Mouse (Mus musculus) liver, postnatal 0 days (tissue): ENCODE results near the gene Man1c1. TPM values are rescaled to one million over a fixed set of nuclear protein-coding genes. Genes with fewer than 3 reads are reported as not detected.

ENCODE experiments used
- ATAC-seq: fragments of 200-750 bp; cut with Nextera tagmentation; 2 replicates; pipeline ENCODE4 v1.8.0; 2017; ENCODE audit warnings: mild to moderate bottlenecking, moderate library complexity
- DNase-seq: peaks from one replicate; pipeline ENCODE4 v3.0.0-alpha.2; 2016
- H3K27ac ChIP-seq: fragments of 300-500 bp; sonication (generic); 2 replicates; pipeline ENCODE4 v1.5.1; 2014; ENCODE audit warnings: antibody characterized with exemption, moderate library complexity, mild to moderate bottlenecking, low read depth
- H3K27me3 ChIP-seq: fragments of 300-500 bp; sonication (generic); 2 replicates; pipeline ENCODE4 v1.6.1; 2014; ENCODE audit warnings: low read length, control low read depth, mixed read lengths; ENCODE audit not compliant: insufficient read depth
- H3K36me3 ChIP-seq: fragments of 300-500 bp; sonication (generic); replicated peaks from 2 replicates; pipeline ENCODE4 v1.6.1; 2014; ENCODE audit warnings: mild to moderate bottlenecking, control low read depth, low read length, moderate library complexity, mixed read lengths; ENCODE audit not compliant: insufficient read depth
- H3K4me1 ChIP-seq: fragments of 300-500 bp; sonication (generic); 2 replicates; pipeline ENCODE4 v1.6.1; 2014; ENCODE audit warnings: antibody characterized with exemption, mild to moderate bottlenecking, control low read depth; ENCODE audit not compliant: insufficient read depth
- H3K4me2 ChIP-seq: fragments of 300-500 bp; sonication (generic); 2 replicates; pipeline ENCODE4 v1.6.1; 2014; ENCODE audit warnings: low read depth, mild to moderate bottlenecking, low read length, moderate library complexity, mixed read lengths
- H3K4me3 ChIP-seq: fragments of 300-500 bp; sonication (generic); 2 replicates; pipeline ENCODE4 v1.5.1; 2014; ENCODE audit warnings: low read depth, low read length
- H3K9ac ChIP-seq: fragments of 300-500 bp; sonication (generic); replicated peaks from 2 replicates; pipeline ENCODE4 v1.6.1; 2014; ENCODE audit warnings: mild to moderate bottlenecking, moderate library complexity
- H3K9me3 ChIP-seq: fragments of 300-500 bp; sonication (generic); 2 replicates; pipeline ENCODE4 v1.6.1; 2016; ENCODE audit warnings: mild to moderate bottlenecking, control low read depth, low read length, mixed read lengths
- CTCF ChIP-seq: sonication (generic); IDR thresholded peaks from 2 replicates; pipeline ENCODE4 v1.5.1; 2016; ENCODE audit warnings: antibody characterized with exemption, low read depth
- EP300 ChIP-seq: IDR thresholded peaks from 2 replicates; pipeline ENCODE4 v1.6.1; 2016; ENCODE audit warnings: antibody characterized with exemption, low read depth, mild to moderate bottlenecking
- WGBS: fragments of 180-500 bp; shearing (Covaris S2); extraction: QIAGEN DNeasy Blood & Tissue Kit; methylation state at CpG from one replicate; pipeline ENCODE4 v1.1.7; 2014; ENCODE audit not compliant: insufficient replicate concordance; 5-methylcytosine and 5-hydroxymethylcytosine counted together
- polyA plus RNA-seq: library from polyadenylated mRNA; unstranded; fragments of >200 nt; fragmentation: Nextera tagmentation; extraction: Ambion mirVana; gene quantifications from 2 replicates; pipeline ENCODE4 v1.2.1, GENCODE M21; 2015

Gene Man1c1
- polyA plus RNA-seq, 1 experiment from 2014 or later = 1.5 TPM

DNA sequence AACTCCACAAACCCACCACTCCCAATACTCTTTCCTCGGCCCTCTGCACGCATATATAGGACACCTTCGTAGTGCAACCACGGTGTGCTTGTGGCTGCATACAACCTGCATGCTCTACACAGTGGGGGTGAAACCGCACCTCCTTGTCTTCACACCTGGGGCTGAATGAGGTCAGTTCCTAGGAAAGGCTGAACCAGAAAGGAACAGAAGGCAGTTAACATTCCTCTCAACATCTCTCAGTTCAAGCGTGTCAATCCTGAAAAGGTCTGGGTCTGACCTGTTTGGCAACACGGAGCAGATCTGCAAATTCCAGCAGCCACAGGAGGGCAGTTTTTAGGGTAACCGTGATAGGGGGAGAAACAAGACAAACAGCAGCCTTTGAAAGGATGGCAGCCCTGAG is 21.7 kb downstream of the Man1c1 start:
- TF ChIP-seq EP300 (no peak), CTCF (no peak)
- ATAC-seq (no peak), DNase-seq (no peak)
- Histone ChIP-seq H3K4me2 (no peak overlapping the region), H3K36me3 (no peaks in the 10 kb centered on the region), H3K27me3 (no peaks in the 10 kb centered on the region), H3K4me1 (peaks cover 13% of the 10 kb centered on the region), H3K27ac (no peak overlapping the region), H3K9ac (no peak overlapping the region), H3K4me3 (no peak overlapping the region), H3K9me3 (no peaks in the 10 kb centered on the region; the same call in 1 of the 2 replicates)
- 60% methylated on average over 8 of the region's 8 CpGs for WGBS

DNA sequence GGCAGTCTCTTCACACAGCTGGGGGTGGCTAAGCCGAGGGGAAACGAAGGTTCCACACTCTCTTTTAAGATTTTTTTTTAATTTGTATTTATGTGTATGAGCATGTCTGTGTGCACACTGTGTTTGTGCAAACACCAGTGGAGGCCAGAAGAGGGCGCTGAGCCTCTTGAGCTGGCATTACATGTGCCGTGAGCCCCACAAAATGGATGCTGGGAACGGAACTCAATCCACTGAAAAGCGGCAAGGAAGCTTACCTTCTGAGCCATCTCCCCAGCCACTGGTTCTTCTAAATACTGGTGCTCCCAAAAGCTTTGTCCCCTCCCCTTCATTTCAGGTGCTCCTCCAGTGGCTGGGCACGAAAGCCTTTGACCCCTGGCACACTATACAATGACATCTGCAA is 22.3 kb downstream of the Man1c1 start:
- H3K4me1 ChIP-seq = peaks cover 13% of the 10 kb centered on the region
- WGBS = 85% methylated on average over 7 of the region's 7 CpGs
- H3K4me3 ChIP-seq = no peak overlapping the region
- H3K9me3 ChIP-seq = no peaks in the 10 kb centered on the region; the same call in 1 of the 2 replicates
- TF ChIP-seq CTCF = peak; percentile 34; the same call in 1 of the 2 replicates
- TF ChIP-seq EP300 = no peak
- no peaks in the 10 kb centered on the region for H3K36me3 ChIP-seq
- no peak overlapping the region for H3K4me2 ChIP-seq
- DNase-seq (no peak), ATAC-seq (no peak)
- H3K27ac ChIP-seq = no peak overlapping the region
- no peak overlapping the region for H3K9ac ChIP-seq
- no peaks in the 10 kb centered on the region for H3K27me3 ChIP-seq

DNA sequence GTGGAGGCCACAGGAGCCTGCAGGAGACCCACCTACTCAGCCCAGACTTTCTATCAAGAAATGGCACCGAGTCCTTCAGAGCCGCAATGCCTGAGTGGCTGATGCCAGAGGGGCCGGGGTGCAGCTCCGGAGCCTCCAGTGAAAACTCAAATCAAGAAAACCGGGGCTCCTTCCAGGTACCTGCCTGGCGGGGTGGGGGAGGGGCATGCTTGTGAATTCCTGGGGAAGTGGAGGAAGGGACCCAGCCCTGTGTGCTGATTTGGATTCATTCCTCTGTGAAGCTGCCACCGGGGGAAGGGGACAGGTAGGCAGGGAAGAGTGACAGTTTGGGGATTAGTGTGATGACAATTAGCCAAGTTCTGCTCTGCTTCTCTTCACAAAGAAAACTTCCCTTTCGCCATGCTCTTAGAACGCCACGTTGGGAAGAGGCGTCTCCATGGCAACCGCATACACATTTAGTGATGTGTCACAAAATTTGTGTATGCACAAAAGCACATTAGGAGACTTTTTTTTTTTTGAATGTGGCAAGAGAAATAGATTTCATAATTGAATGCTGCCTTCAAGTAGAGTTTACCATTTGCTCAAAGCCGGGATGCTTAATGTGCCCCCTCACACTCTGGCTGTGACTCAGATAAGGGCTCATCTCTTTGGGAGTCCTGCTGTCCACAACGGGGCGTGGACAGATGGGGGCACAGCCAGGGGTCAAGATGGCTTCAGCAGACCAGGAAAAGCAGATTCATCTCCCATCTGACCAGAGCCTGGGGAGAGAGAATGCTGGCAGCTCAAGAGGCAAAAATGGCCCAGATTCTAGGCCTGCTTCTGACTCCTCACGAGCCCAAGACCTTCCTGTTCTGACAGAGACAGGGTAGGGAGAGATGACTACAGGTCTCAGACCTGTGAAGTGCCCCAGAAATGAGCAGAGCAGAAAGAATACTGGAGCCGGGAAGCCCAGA is 26.3 kb downstream of the Man1c1 start:
- Histone ChIP-seq H3K36me3 (no peaks in the 10 kb centered on the region), H3K4me3 (no peak overlapping the region), H3K9me3 (no peaks in the 10 kb centered on the region), H3K27me3 (no peaks in the 10 kb centered on the region), H3K27ac (no peak overlapping the region), H3K9ac (no peak overlapping the region), H3K4me2 (no peak overlapping the region), H3K4me1 (peaks cover 2% of the 10 kb centered on the region; the same call in 1 of the 2 replicates)
- WGBS = 60% methylated on average over 17 of the region's 17 CpGs
- ATAC-seq (no peak), DNase-seq (no peak)
- TF ChIP-seq CTCF (no peak), EP300 (no peak)

DNA sequence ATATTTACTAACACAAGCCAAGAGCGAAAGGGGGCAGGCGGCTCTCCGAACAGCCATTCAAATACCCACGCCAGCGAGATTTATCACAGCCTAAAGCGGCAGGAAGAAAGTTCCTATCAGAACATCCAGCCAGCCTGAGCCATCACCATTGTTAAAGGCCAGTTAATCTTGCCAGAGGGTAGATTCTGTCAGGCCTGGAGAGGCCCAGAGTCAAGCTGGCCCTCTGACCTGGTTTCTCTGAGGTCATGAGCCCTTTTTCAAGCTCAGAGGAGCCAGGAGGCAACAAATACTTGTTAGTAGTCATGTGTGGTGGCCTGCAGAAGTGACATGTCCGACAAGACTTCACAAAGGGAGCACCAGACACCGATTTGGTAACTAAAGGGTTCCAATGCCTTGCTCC is 28.3 kb downstream of the Man1c1 start:
- peaks cover 2% of the 10 kb centered on the region; the same call in 1 of the 2 replicates for H3K4me1 ChIP-seq
- H3K4me2 ChIP-seq = no peak overlapping the region
- no peak for DNase-seq
- TF ChIP-seq EP300 (no peak), CTCF (no peak)
- ATAC-seq = no peak
- no peaks in the 10 kb centered on the region for H3K27me3 ChIP-seq
- no peak overlapping the region for H3K27ac ChIP-seq
- H3K9ac ChIP-seq = no peak overlapping the region
- 60% methylated on average over 8 of the region's 8 CpGs for WGBS
- no peaks in the 10 kb centered on the region for H3K9me3 ChIP-seq
- no peaks in the 10 kb centered on the region for H3K36me3 ChIP-seq
- no peak overlapping the region for H3K4me3 ChIP-seq

DNA sequence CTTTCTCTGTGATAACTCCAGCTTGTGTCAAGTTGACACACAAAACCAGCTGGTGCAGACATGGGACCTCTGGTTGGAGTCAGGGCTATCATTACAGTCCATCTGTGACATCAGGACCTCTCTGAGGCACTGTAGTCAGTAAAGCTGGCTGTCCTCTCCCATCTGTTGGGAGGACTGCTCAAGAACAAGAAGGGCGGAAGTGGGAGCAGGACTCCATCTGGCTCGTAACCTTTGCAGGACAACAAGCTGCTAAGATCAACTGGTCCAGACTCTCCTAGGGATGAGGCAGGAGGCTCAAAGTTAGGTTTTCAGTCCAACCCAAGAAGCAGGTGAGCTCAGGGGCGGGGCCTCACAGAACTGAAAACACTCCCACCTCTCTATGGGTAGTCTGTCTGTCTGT is 29.1 kb downstream of the Man1c1 start:
- no peaks in the 10 kb centered on the region for H3K27me3 ChIP-seq
- peaks cover 2% of the 10 kb centered on the region; the same call in 1 of the 2 replicates for H3K4me1 ChIP-seq
- TF ChIP-seq CTCF (no peak), EP300 (no peak)
- DNase-seq = no peak
- no peak overlapping the region for H3K27ac ChIP-seq
- 82% methylated on average over 3 of the region's 3 CpGs for WGBS
- H3K36me3 ChIP-seq = no peaks in the 10 kb centered on the region
- no peak overlapping the region for H3K4me2 ChIP-seq
- no peak for ATAC-seq
- H3K9ac ChIP-seq = no peak overlapping the region
- H3K9me3 ChIP-seq = no peaks in the 10 kb centered on the region
- H3K4me3 ChIP-seq = no peak overlapping the region

DNA sequence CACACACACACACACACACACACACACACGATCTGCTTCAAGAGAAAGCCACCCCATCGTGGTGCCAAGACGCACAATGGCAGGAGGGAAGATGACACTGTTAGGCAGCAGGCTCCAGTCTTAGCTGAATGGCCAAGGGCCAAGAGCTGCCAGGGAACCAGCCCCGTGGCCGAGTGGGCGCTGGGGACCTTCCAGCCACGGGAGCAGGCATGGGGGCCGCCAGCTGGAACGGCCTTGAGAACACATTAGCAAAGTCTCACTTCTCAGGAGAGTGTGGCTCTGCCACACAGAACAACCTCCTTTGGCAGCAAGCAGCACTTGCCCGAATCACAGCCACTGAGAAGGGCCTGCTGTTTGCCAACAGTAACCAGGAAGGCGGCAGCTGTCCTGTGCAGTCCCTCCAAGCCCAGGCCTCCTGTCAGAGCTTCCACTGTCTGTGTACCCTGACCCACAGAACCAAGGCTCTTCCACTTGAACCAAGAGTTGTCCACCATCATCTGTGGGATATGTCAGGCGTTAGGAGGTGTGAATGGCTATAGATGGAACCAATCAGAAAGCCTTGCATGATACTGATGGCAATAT is 30.1 kb downstream of the Man1c1 start:
- no peak overlapping the region for H3K9ac ChIP-seq
- no peaks in the 10 kb centered on the region for H3K9me3 ChIP-seq
- H3K27me3 ChIP-seq = no peaks in the 10 kb centered on the region
- TF ChIP-seq CTCF = no peak
- no peak for TF ChIP-seq EP300
- DNase-seq = no peak
- WGBS = 81% methylated on average over 12 of the region's 12 CpGs
- no peak overlapping the region for H3K4me2 ChIP-seq
- no peaks in the 10 kb centered on the region for H3K36me3 ChIP-seq
- H3K4me3 ChIP-seq = no peak overlapping the region
- ATAC-seq = no peak
- peaks cover 2% of the 10 kb centered on the region; the same call in 1 of the 2 replicates for H3K4me1 ChIP-seq
- H3K27ac ChIP-seq = no peak overlapping the region
